Mouse (Mus musculus): ENCODE measurements at regions not wholly inside any gene's neighbourhood (a gene's known extent, or its start where the extent isn't known, plus 50 kb on each side); places are given as distances from the start of the nearest gene placed in this dataset.
"Not testable (repeated sequence)": the region's sequence is repeated elsewhere in the genome, so short reads cannot be mapped to it uniquely, and the experiment has no call there.

- H3K27ac ChIP-seq (replicated peaks; ENCODE audit: insufficient read depth, low read depth, low read length) = no peak overlapping the region
- peak; percentile 41 for DNase-seq (ENCODE audit: extremely low read depth, low read depth, low spot score)
- no peaks in the 10 kb centered on the region for H3K27me3 ChIP-seq (ENCODE audit: control insufficient read depth, insufficient read depth, low read length)
- no peak overlapping the region for H3K9ac ChIP-seq (ENCODE audit: low read depth, low read length)
- no peak for TF ChIP-seq CTCF (IDR thresholded peaks at IDR 0.05; ENCODE audit: low read depth, low read length)
- TF ChIP-seq POLR2A (IDR thresholded peaks at IDR 0.05; ENCODE audit: extremely low read depth, insufficient read depth, low read length) = no peak
- no peaks in the 10 kb centered on the region for H3K36me3 ChIP-seq (ENCODE audit: control insufficient read depth, insufficient read depth, low read length)
- H3K4me1 ChIP-seq (ENCODE audit: control insufficient read depth, insufficient read depth, low read length) = no peaks in the 10 kb centered on the region
- 80% methylated on average over 3 of the region's 3 CpGs for WGBS
- no peak overlapping the region for H3K4me3 ChIP-seq (ENCODE audit: insufficient read depth, low read depth, low read length)
- no peaks in the 10 kb centered on the region for H3K79me2 ChIP-seq (ENCODE audit: control insufficient read depth, insufficient read depth, low read length)
These were observed 491.6 kb upstream of the Igfbp3 start for GRCm38 (mm10) chr11:7705312-7705764.

GRCm38 (mm10) chr11:7697591-7697990 lies 483.9 kb upstream of the Igfbp3 start:
- 85% methylated on average over 1 of the region's 1 CpGs for WGBS
- TF ChIP-seq CTCF (IDR thresholded peaks at IDR 0.05; ENCODE audit: low read depth, low read length) (no peak), POLR2A (IDR thresholded peaks at IDR 0.05; ENCODE audit: extremely low read depth, insufficient read depth, low read length) (no peak)
- no peak overlapping the region for H3K27ac ChIP-seq (replicated peaks; ENCODE audit: insufficient read depth, low read depth, low read length)
- H3K4me1 ChIP-seq (ENCODE audit: control insufficient read depth, insufficient read depth, low read length) = no peaks in the 10 kb centered on the region
- no peaks in the 10 kb centered on the region for H3K79me2 ChIP-seq (ENCODE audit: control insufficient read depth, insufficient read depth, low read length)
- no peak overlapping the region for H3K4me3 ChIP-seq (ENCODE audit: insufficient read depth, low read depth, low read length)
- no peaks in the 10 kb centered on the region for H3K27me3 ChIP-seq (ENCODE audit: control insufficient read depth, insufficient read depth, low read length)
- H3K36me3 ChIP-seq (ENCODE audit: control insufficient read depth, insufficient read depth, low read length) = no peaks in the 10 kb centered on the region
- H3K9ac ChIP-seq (ENCODE audit: low read depth, low read length) = no peak overlapping the region
- no peak for DNase-seq (ENCODE audit: extremely low read depth, low read depth, low spot score)

GRCm38 (mm10) chr11:7689701-7690100 lies 476.0 kb upstream of the Igfbp3 start:
- not testable (repeated sequence) for H3K9ac ChIP-seq (ENCODE audit: low read depth, low read length); DNase-seq (ENCODE audit: extremely low read depth, low read depth, low spot score); H3K36me3 ChIP-seq (ENCODE audit: control insufficient read depth, insufficient read depth, low read length); H3K4me3 ChIP-seq (ENCODE audit: insufficient read depth, low read depth, low read length); H3K4me1 ChIP-seq (ENCODE audit: control insufficient read depth, insufficient read depth, low read length); H3K27ac ChIP-seq (replicated peaks; ENCODE audit: insufficient read depth, low read depth, low read length); H3K79me2 ChIP-seq (ENCODE audit: control insufficient read depth, insufficient read depth, low read length); H3K27me3 ChIP-seq (ENCODE audit: control insufficient read depth, insufficient read depth, low read length)
- 62% methylated on average over 3 of the region's 3 CpGs for WGBS

- Histone ChIP-seq H3K27me3 (ENCODE audit: control insufficient read depth, insufficient read depth, low read length) (no peaks in the 10 kb centered on the region), H3K9ac (ENCODE audit: low read depth, low read length) (no peak overlapping the region), H3K27ac (replicated peaks; ENCODE audit: insufficient read depth, low read depth, low read length) (no peak overlapping the region), H3K4me3 (ENCODE audit: insufficient read depth, low read depth, low read length) (no peak overlapping the region), H3K4me1 (ENCODE audit: control insufficient read depth, insufficient read depth, low read length) (no peaks in the 10 kb centered on the region), H3K79me2 (ENCODE audit: control insufficient read depth, insufficient read depth, low read length) (no peaks in the 10 kb centered on the region), H3K36me3 (ENCODE audit: control insufficient read depth, insufficient read depth, low read length) (no peaks in the 10 kb centered on the region)
- TF ChIP-seq CTCF (IDR thresholded peaks at IDR 0.05; ENCODE audit: low read depth, low read length) (no peak), POLR2A (IDR thresholded peaks at IDR 0.05; ENCODE audit: extremely low read depth, insufficient read depth, low read length) (no peak)
- no peak for DNase-seq (ENCODE audit: extremely low read depth, low read depth, low spot score)
These were observed 459.1 kb upstream of the Igfbp3 start for GRCm38 (mm10) chr11:7672821-7673220.

GRCm38 (mm10) chr11:7630637-7631036 lies 416.9 kb upstream of the Igfbp3 start:
- H3K79me2 ChIP-seq (ENCODE audit: control insufficient read depth, insufficient read depth, low read length) = no peaks in the 10 kb centered on the region
- no peak overlapping the region for H3K4me3 ChIP-seq (ENCODE audit: insufficient read depth, low read depth, low read length)
- no peak for DNase-seq (ENCODE audit: extremely low read depth, low read depth, low spot score)
- no peaks in the 10 kb centered on the region for H3K36me3 ChIP-seq (ENCODE audit: control insufficient read depth, insufficient read depth, low read length)
- H3K27ac ChIP-seq (replicated peaks; ENCODE audit: insufficient read depth, low read depth, low read length) = no peak overlapping the region
- no peak overlapping the region for H3K9ac ChIP-seq (ENCODE audit: low read depth, low read length)
- H3K27me3 ChIP-seq (ENCODE audit: control insufficient read depth, insufficient read depth, low read length) = no peaks in the 10 kb centered on the region
- TF ChIP-seq POLR2A (IDR thresholded peaks at IDR 0.05; ENCODE audit: extremely low read depth, insufficient read depth, low read length) = no peak
- H3K4me1 ChIP-seq (ENCODE audit: control insufficient read depth, insufficient read depth, low read length) = no peaks in the 10 kb centered on the region

- TF ChIP-seq POLR2A (IDR thresholded peaks at IDR 0.05; ENCODE audit: extremely low read depth, insufficient read depth, low read length) (no peak), CTCF (IDR thresholded peaks at IDR 0.05; ENCODE audit: low read depth, low read length) (no peak)
- no peaks in the 10 kb centered on the region for H3K4me1 ChIP-seq (ENCODE audit: control insufficient read depth, insufficient read depth, low read length)
- H3K36me3 ChIP-seq (ENCODE audit: control insufficient read depth, insufficient read depth, low read length) = no peaks in the 10 kb centered on the region
- H3K9ac ChIP-seq (ENCODE audit: low read depth, low read length) = no peak overlapping the region
- H3K79me2 ChIP-seq (ENCODE audit: control insufficient read depth, insufficient read depth, low read length) = no peaks in the 10 kb centered on the region
- DNase-seq (ENCODE audit: extremely low read depth, low read depth, low spot score) = peak; percentile 9
- 39% methylated on average over 3 of the region's 3 CpGs for WGBS
- H3K27me3 ChIP-seq (ENCODE audit: control insufficient read depth, insufficient read depth, low read length) = no peaks in the 10 kb centered on the region
- no peak overlapping the region for H3K27ac ChIP-seq (replicated peaks; ENCODE audit: insufficient read depth, low read depth, low read length)
- no peak overlapping the region for H3K4me3 ChIP-seq (ENCODE audit: insufficient read depth, low read depth, low read length)
These were observed 411.5 kb upstream of the Igfbp3 start for GRCm38 (mm10) chr11:7625256-7625655.
